Mouse (Mus musculus): ENCODE measurements around the gene Wwc2.

Wwc2 gene

GRCm38 (mm10) chr8:47905256-47905655, 85.5 kb downstream of the Wwc2 start:
- no peak for DNase-seq (ENCODE audit: low read depth, low spot score)

GRCm38 (mm10) chr8:47904004-47904403, 86.7 kb downstream of the Wwc2 start:
- no peak for DNase-seq (ENCODE audit: low read depth, low spot score)

- no peak for DNase-seq (ENCODE audit: low read depth, low spot score)
These were observed 88.0 kb downstream of the Wwc2 start for GRCm38 (mm10) chr8:47902704-47903103.

GRCm38 (mm10) chr8:47900361-47900760, 90.4 kb downstream of the Wwc2 start:
- no peak for DNase-seq (ENCODE audit: low read depth, low spot score)

GRCm38 (mm10) chr8:47899891-47900290, 90.8 kb downstream of the Wwc2 start:
- no peak for DNase-seq (ENCODE audit: low read depth, low spot score)

GRCm38 (mm10) chr8:47892419-47892818, 98.3 kb downstream of the Wwc2 start:
- no peak for DNase-seq (ENCODE audit: low read depth, low spot score)

GRCm38 (mm10) chr8:47891641-47892040, 99.1 kb downstream of the Wwc2 start:
- no peak for DNase-seq (ENCODE audit: low read depth, low spot score)

- no peak for DNase-seq (ENCODE audit: low read depth, low spot score)
These were observed 99.9 kb downstream of the Wwc2 start for GRCm38 (mm10) chr8:47890814-47891210.

GRCm38 (mm10) chr8:47889936-47890813, 100.5 kb downstream of the Wwc2 start:
- no peak for DNase-seq (ENCODE audit: low read depth, low spot score)

- no peak for DNase-seq (ENCODE audit: low read depth, low spot score)
These were observed 101.7 kb downstream of the Wwc2 start for GRCm38 (mm10) chr8:47888841-47889570.

GRCm38 (mm10) chr8:47884306-47884705, 106.4 kb downstream of the Wwc2 start:
- no peak for DNase-seq (ENCODE audit: low read depth, low spot score)

GRCm38 (mm10) chr8:47883739-47884138, 107.0 kb downstream of the Wwc2 start:
- no peak for DNase-seq (ENCODE audit: low read depth, low spot score)

- no peak for DNase-seq (ENCODE audit: low read depth, low spot score)
These were observed 112.2 kb downstream of the Wwc2 start for GRCm38 (mm10) chr8:47878516-47878915.

GRCm38 (mm10) chr8:47875865-47876264, 114.9 kb downstream of the Wwc2 start:
- DNase-seq (ENCODE audit: low read depth, low spot score): no peak

GRCm38 (mm10) chr8:47874497-47875178, 116.1 kb downstream of the Wwc2 start:
- no peak for DNase-seq (ENCODE audit: low read depth, low spot score)

GRCm38 (mm10) chr8:47872361-47873107, 118.2 kb downstream of the Wwc2 start:
- peak; percentile 35 for DNase-seq (ENCODE audit: low read depth, low spot score)

- DNase-seq (ENCODE audit: low read depth, low spot score): peak; percentile 57
These were observed 123.7 kb downstream of the Wwc2 start for GRCm38 (mm10) chr8:47867067-47867466.

GRCm38 (mm10) chr8:47866568-47866967, 124.2 kb downstream of the Wwc2 start:
- DNase-seq (ENCODE audit: low read depth, low spot score): no peak

- no peak for DNase-seq (ENCODE audit: low read depth, low spot score)
These were observed 131.5 kb downstream of the Wwc2 start for GRCm38 (mm10) chr8:47859259-47859658.

GRCm38 (mm10) chr8:47853356-47853755, 137.4 kb downstream of the Wwc2 start:
- no peak for DNase-seq (ENCODE audit: low read depth, low spot score)

GRCm38 (mm10) chr8:47852737-47853136, 138.0 kb downstream of the Wwc2 start:
- DNase-seq (ENCODE audit: low read depth, low spot score): no peak
